Mouse (Mus musculus) cerebellum, adult 11-12 months (tissue): ENCODE measurements around the gene Hoxc9.

Experiments used
- DNase-seq: peaks from one replicate; pipeline ENCODE4 v3.0.0; 2022

The Hoxc9 gene

GRCm38 (mm10) chr15:103027266-103028235 lies 51.3 kb downstream of the Hoxc9 start:
- DNase-seq = no peak

GRCm38 (mm10) chr15:103028916-103029512 lies 52.8 kb downstream of the Hoxc9 start:
- no peak for DNase-seq

- DNase-seq = no peak
Measured at GRCm38 (mm10) chr15:103030142-103030541, 53.9 kb downstream of the Hoxc9 start.

DNA sequence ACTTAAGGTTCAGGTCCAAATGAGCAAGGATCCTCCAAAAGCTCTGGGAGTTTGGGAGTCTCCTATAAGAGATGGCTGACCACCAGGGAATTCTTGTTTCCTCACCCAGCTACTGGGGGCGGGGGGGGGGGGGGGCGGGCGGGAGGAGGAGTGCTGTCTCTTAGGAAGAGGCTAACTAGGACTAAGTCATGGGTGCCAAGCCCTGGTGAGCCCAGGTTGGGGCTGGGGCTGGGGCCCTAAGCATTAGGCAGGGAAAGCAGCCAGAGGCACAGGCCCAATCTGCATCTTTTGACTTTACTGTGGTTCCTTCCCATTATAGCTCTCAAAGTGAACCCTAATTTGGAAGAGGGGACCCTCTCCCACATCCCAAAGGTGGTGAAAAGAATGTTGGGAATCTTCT lies 55.9 kb downstream of the Hoxc9 start:
- DNase-seq = no peak

DNA sequence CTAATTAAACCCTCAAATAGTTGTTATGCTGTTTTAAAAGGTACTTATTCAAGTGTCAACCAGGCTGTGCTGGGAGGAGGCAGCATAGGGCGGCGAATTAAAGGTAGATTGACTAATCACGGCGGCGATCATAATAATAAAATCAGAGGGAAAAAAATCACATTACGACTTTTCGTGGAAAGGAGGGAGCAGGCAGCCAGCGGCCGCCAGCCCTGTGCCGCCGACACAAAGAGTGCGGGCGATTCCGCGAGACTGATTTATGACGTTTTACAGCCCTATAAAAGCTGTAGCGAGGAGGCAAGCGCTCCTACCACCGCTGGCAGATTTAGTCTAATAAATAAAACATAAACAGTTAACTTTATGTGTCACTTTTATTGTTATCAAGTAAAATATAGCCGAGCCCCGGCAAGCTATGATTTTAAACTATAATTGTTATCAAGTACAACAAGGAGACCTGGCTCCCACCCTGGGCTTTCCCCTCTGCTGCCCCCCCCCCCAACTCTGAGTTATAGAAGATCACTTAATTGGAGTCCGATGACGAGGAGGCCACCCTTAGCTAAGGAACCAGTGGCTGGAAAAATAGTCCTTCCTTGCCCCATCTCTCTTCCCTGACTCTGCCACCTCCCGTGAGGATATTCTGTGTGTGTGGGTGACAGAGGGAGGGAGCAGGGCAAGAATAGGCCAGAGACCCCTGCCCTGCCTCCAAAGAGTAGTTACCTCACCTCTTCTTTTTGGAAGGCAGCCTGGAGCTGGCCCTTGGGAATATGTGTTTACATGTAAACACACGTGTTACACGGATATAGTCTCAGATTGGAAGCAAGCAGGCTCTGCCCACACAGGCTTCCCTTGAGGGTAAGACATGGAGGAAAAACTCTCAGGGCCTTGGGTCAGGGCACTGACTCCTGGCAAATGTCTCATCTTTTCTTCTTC lies 56.7 kb downstream of the Hoxc9 start:
- no peak for DNase-seq

- no peak for DNase-seq
Measured at GRCm38 (mm10) chr15:103034043-103034806, 58.0 kb downstream of the Hoxc9 start.
